Mouse (Mus musculus) forebrain, postnatal 0 days (tissue): ENCODE measurements around the gene Plppr5. TPM values are rescaled to one million over a fixed set of nuclear protein-coding genes. Genes with fewer than 3 reads are reported as not detected.

Experiments used
- ATAC-seq: fragments of 200-750 bp; cut with Nextera tagmentation; 2 replicates; pipeline ENCODE4 v1.8.0; 2017; ENCODE audit warnings: mild to moderate bottlenecking, moderate library complexity
- DNase-seq: peaks from one replicate; pipeline ENCODE4 v3.0.0-alpha.2; 2015
- H3K27ac ChIP-seq: fragments of 300-500 bp; sonication (generic); 2 replicates; pipeline ENCODE4 v1.5.1; 2014; ENCODE audit warnings: low read depth, mild to moderate bottlenecking, antibody characterized with exemption, low read length, moderate library complexity, mixed read lengths
- H3K27me3 ChIP-seq: fragments of 300-500 bp; sonication (generic); 2 replicates; pipeline ENCODE4 v1.6.1; 2014; ENCODE audit warnings: mild to moderate bottlenecking, low read length, mixed read lengths; ENCODE audit not compliant: insufficient read depth
- H3K36me3 ChIP-seq: fragments of 300-500 bp; sonication (generic); 2 replicates; pipeline ENCODE4 v1.6.1; 2014; ENCODE audit warnings: mild to moderate bottlenecking, moderate library complexity; ENCODE audit not compliant: insufficient read depth
- H3K4me1 ChIP-seq: fragments of 300-500 bp; sonication (generic); 2 replicates; pipeline ENCODE4 v1.6.1; 2014; ENCODE audit warnings: antibody characterized with exemption; ENCODE audit not compliant: insufficient read depth
- H3K4me2 ChIP-seq: fragments of 300-500 bp; sonication (generic); 2 replicates; pipeline ENCODE4 v1.6.1; 2014; ENCODE audit warnings: low read depth, mild to moderate bottlenecking, moderate library complexity
- H3K4me3 ChIP-seq: fragments of 300-500 bp; sonication (generic); 2 replicates; pipeline ENCODE4 v1.5.1; 2014; ENCODE audit warnings: low read depth, low read length, mixed read lengths
- H3K9ac ChIP-seq: fragments of 300-500 bp; sonication (generic); 2 replicates; pipeline ENCODE4 v1.6.1; 2014; ENCODE audit warnings: mild to moderate bottlenecking
- H3K9me3 ChIP-seq: fragments of 300-500 bp; sonication (generic); 2 replicates; pipeline ENCODE4 v1.6.1; 2016; ENCODE audit warnings: low read length
- CTCF ChIP-seq: sonication (generic); IDR thresholded peaks from 2 replicates; pipeline ENCODE4 v1.5.1; 2016; ENCODE audit warnings: antibody characterized with exemption, control low read depth, low read depth
- WGBS: fragments of 180-500 bp; shearing (Covaris S2); extraction: QIAGEN DNeasy Blood & Tissue Kit; methylation state at CpG from one replicate; pipeline ENCODE4 v1.1.7; 2014; 5-methylcytosine and 5-hydroxymethylcytosine counted together
- polyA plus RNA-seq: library from polyadenylated mRNA; unstranded; fragments of >200 nt; fragmentation: Nextera tagmentation; extraction: Ambion mirVana; gene quantifications from 2 replicates; pipeline ENCODE4 v1.2.1, GENCODE M21; 2015
- total RNA-seq: library from RNA; depleted of rRNA; stranded (reverse); fragments of >200 nt; gene quantifications from 2 replicates; pipeline ENCODE4 v1.2.3, GENCODE M21; 2014; rRNA removed

The Plppr5 gene
- total and polyA plus RNA-seq, 2 experiments from 2014 or later: 19.1 to 40.1 TPM

DNA sequence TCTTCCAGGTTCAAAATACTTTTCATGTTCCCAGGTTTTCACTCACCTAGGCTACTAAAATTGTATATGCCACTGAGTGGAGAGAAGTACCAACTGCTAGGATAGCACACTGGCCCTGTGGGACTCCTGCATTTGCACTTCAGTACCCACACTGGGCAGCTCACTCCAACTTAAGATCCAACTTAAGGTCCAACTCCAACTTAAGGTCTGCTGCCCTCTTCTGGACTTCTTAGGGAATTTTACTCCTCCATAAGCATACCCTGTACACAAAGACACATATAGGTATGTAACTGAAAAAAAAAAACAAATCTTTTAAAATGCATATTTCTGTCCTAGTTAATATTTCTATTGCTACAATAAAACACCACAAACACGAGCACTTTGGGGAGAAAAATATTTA, 153.5 kb downstream of the Plppr5 start:
- no peak; the same call in 1 of the 2 replicates for TF ChIP-seq CTCF
- Histone ChIP-seq H3K4me2 (no peak overlapping the region), H3K9ac (no peak overlapping the region), H3K4me3 (no peak overlapping the region), H3K27me3 (no peaks in the 10 kb centered on the region), H3K9me3 (no peaks in the 10 kb centered on the region), H3K4me1 (no peaks in the 10 kb centered on the region), H3K27ac (no peak overlapping the region), H3K36me3 (no peaks in the 10 kb centered on the region)
- WGBS: 64% methylated on average over 1 of the region's 1 CpGs
- DNase-seq (no peak), ATAC-seq (no peak)

DNA sequence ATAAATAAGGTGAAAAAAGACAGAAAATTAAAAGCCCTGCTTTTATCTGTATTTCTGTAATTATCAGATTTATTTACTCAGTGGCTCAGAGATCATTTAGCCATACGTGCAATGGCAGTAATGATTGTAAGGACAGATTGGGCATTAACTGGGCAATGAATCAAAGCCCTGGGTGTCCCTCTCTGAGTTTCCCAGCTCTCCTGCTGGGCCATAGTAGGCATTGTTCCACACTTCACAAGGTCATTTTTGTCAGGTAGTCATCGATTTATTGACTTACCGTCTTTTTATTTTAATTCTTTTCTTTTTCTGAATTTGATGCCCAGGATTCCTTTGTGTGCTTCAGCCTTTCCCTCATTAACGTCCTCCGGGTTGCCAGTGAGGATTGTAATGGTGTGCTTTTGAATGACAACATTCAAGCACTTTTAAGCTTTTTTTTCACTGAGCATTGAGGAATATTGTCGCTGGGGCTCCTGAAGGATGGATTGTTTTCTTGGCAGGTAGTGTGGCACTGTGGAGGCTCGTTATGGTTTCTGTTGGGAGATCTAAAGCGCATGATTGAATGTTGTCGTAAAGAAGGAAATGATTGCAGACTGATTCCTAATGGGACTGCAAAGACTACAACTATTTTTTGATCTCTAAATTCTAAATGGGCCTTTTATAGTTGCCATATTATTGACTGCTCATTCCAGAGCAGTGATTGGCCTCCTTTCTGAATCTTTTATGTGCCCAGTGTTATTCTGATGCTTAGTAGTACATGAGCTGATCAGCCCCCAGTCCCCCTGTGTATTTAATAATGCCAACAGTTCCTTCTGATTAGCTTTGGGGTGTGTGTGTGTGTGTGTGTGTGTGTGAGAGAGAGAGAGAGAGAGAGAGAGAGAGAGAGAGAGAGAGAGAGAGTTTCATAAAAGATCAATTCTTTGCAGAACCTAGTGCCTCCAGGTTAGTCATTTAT, 154.8 kb downstream of the Plppr5 start:
- no peak overlapping the region for H3K27ac ChIP-seq
- H3K4me1 ChIP-seq: no peaks in the 10 kb centered on the region
- TF ChIP-seq CTCF: no peak
- no peaks in the 10 kb centered on the region for H3K36me3 ChIP-seq
- DNase-seq (no peak), ATAC-seq (no peak)
- no peaks in the 10 kb centered on the region for H3K27me3 ChIP-seq
- H3K4me2 ChIP-seq: no peak overlapping the region
- no peaks in the 10 kb centered on the region for H3K9me3 ChIP-seq
- WGBS: 15% methylated on average over 9 of the region's 9 CpGs
- no peak overlapping the region for H3K4me3 ChIP-seq
- no peak overlapping the region for H3K9ac ChIP-seq

DNA sequence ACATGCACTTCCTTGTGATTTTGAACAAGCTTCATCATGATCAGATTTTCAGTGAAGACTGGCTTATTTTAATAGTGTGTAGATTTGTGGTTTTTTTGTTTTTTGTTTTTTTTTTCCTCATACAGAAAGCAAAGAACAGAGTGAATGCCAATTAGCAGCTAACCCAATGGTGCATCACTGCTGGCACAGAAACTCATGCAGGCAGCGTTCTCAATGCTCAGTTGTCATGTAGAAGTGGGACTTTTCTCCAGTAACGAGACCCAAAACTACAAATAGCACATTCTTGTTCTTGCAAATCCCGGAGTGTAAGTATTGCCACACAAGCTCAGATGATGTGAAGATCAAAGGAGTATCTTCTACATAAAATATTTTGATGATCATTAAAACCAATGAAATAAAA, 156.9 kb downstream of the Plppr5 start:
- H3K27me3 ChIP-seq: no peaks in the 10 kb centered on the region
- H3K36me3 ChIP-seq: no peaks in the 10 kb centered on the region
- WGBS: 13% methylated on average over 3 of the region's 3 CpGs
- H3K27ac ChIP-seq: no peak overlapping the region
- H3K4me2 ChIP-seq: no peak overlapping the region
- DNase-seq (no peak), ATAC-seq (no peak)
- H3K9ac ChIP-seq: no peak overlapping the region
- H3K4me3 ChIP-seq: no peak overlapping the region
- TF ChIP-seq CTCF: no peak
- no peaks in the 10 kb centered on the region for H3K9me3 ChIP-seq
- no peaks in the 10 kb centered on the region for H3K4me1 ChIP-seq

DNA sequence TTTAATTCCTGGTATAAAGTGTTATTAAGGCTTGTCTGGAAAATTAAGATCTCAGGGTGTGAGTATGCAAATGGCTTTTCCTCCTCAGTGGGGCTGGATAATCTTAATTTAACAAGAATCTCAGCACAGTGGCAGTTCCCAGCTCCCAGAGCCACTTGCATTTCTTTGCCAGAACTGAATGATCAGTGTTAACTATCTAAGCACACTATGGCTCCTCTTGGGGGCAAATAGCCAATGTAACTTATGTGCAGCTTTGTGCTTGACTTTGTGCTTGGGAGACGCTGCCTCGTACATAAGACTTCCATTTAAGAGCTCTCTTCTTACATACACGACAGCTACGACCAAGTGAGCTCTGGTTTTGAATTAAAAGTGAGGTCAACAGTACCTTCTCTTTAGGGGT, 158.0 kb downstream of the Plppr5 start:
- 25% methylated on average over 4 of the region's 4 CpGs for WGBS
- Histone ChIP-seq H3K27me3 (no peaks in the 10 kb centered on the region), H3K9me3 (no peaks in the 10 kb centered on the region), H3K36me3 (no peaks in the 10 kb centered on the region), H3K4me3 (no peak overlapping the region), H3K27ac (no peak overlapping the region), H3K4me2 (no peak overlapping the region), H3K9ac (no peak overlapping the region), H3K4me1 (no peaks in the 10 kb centered on the region)
- ATAC-seq: no peak
- no peak for DNase-seq
- no peak for TF ChIP-seq CTCF

Other genes with a start within 250 kb of the Plppr5 start
- gene Plppr4, start 214.0 kb upstream of the Plppr5 start, total RNA-seq: 77.8 and 97.8 TPM in 2 replicates
- gene Plppr4, start 214.0 kb upstream of the Plppr5 start, polyA plus RNA-seq: 28.9 and 60.8 TPM in 2 replicates